Mouse (Mus musculus): Measurements from ENCODE around the gene Slc30a7.

DNA sequence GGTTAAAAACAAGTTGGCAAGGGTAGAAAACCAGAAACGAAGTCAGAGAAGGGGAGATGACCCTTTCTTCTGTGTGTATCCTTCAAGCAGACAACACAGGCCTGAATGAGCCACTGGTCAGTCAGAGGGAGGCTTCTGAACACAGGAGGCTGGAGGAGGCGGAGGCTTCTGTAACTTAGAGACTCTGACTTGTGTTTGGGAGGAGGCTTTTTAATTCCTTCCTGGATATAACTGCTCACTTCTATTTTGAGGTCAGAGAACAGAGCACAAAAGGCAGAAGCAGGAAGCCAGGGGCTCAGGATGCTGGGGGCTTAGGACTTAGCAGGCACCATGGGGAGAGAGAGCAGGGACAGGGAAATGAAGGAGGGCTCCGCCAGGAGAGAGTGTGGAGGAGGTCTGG lies 56.0 kb downstream of the Slc30a7 start:
- TF ChIP-seq CTCF (IDR thresholded peaks at IDR 0.05; ENCODE audit: low read depth), result no peak
- no peak for TF ChIP-seq EP300 (IDR thresholded peaks at IDR 0.05; ENCODE audit: low read depth)

Measured in heart, postnatal 0 days (tissue).